Mouse (Mus musculus) heart, postnatal 0 days (tissue): Measurements from ENCODE around the gene Slc44a1.

Source experiments
- CTCF ChIP-seq: IDR thresholded peaks from 2 replicates; pipeline ENCODE4 v1.5.1; 2016; ENCODE audit warnings: antibody characterized with exemption, control low read depth, low read depth
- EP300 ChIP-seq: IDR thresholded peaks from 2 replicates; pipeline ENCODE4 v1.6.1; 2016; ENCODE audit warnings: antibody characterized with exemption, low read depth

DNA sequence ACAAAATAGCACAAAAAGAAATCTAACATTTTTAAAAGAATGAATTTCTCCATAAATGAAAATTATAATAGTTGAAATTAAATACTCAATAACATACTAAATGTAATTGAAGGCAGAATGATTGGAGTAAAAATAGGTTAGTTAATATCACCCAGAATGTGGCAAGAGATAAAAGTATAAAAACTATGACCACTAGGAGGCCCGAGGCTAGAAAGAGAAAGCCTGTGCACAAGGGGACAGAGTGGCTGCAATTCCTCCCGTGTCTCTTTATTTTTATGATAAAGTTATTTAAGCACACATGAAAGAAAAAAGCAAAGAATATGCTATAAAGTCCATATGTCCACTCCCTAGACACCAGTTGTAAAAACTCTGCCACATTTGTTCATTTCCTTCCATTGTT, 17.4 kb upstream of the Slc44a1 start:
- TF ChIP-seq CTCF (peak; percentile 20), EP300 (no peak)
